Mouse (Mus musculus) thymus, adult 2 months (tissue): ENCODE data around the gene Ggt6.

Source experiments
- CTCF ChIP-seq: fragments of 200-500 bp; IDR thresholded peaks from 2 replicates; pipeline ENCODE4 v1.5.1; 2012; ENCODE audit warnings: mild to moderate bottlenecking, control low read depth, low read length, moderate library complexity, borderline replicate concordance; ENCODE audit not compliant: control insufficient read depth, poor library complexity, insufficient read depth; ENCODE audit errors: extremely low read depth
- POLR2A ChIP-seq: fragments of 200-500 bp; IDR thresholded peaks from 2 replicates; pipeline ENCODE4 v1.6.1; 2012; ENCODE audit warnings: mild to moderate bottlenecking, low read length, control low read depth, moderate library complexity; ENCODE audit not compliant: control insufficient read depth, poor library complexity, insufficient read depth; ENCODE audit errors: extremely low read depth

DNA sequence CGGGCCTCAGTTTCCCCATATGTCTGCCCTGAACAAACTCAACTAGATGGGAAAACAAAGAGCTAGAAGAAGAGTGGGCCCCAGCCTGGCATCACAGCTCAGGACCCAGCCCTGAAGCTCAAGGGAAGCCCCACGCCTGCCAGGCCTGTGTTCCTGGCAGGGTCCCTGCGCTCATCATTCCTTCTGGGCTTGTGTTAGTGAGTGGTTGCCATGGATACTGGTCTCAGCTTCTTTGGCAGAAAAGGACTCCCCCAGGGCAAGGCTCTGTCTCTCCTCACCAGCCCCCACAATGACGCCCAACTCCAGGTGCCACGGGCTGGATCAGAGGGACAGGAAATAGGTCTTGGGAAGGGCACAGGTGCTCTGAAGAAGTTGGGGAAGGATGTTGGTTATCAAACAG, 49.8 kb downstream of the Ggt6 start:
- TF ChIP-seq POLR2A (no peak), CTCF (no peak)
